Comparison of ENCODE assay signal across 20 mouse cellular contexts in the genomic region with DNA sequence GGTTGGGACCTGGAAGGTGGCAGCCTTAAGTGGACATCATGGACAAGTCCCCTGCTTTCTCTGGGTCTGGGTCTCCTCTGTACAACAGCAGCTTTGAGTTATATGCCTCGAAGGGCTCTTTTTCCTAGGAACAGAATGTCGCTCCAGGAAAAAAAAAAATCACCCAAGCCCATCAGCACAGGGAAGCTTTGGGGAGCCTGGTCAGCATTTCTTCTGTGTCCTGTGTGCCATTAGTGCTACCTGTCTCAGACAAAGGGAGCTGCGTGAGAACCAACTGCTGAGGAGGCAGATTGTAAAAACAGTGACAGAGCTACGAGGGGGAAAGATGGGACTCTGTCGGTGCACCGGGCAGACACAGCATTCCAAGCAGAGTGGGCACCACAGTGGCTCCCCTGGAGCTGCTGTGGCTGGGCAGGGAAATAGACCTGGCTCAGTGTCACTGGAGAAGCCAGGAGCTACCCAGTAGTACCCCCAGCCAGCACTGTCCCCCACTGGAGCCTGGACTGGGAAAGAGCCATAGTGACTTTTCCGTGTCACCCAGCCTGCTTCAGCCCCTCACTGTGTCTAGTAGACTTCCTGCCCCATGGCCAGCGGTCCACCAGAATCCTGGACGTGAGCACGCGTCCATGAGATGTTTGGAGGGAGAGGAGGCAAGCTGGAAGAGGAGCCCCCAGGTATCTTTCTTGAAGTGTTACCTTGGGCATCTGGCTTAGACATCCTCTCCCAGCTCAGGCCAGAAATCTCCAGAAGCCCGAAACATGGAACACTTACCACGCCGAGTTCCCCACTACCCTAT. TPM values are rescaled to one million over a fixed set of nuclear protein-coding genes. Genes with fewer than 3 reads are reported as not detected.
DNase-seq lines count a peak whose midpoint lies in the region; ATAC-seq and TF ChIP-seq lines count a peak whose summit lies in the region.
"Had no signal": no experiment of that assay in that cellular context is flagged by ENCODE, and none has a peak within 500 bp of the region (broad histone marks: within the 10 kb centered on the region; RNA-seq: fewer than 3 reads in every experiment).

No protein-coding gene starts in this region.

- no peak for DNase-seq in heart, postnatal 25 days (ENCODE audit: low spot score)
- no peak for DNase-seq in forebrain, postnatal 0 days
- no peak for DNase-seq in midbrain, embryonic 10.5 days (ENCODE audit: low spot score)
- DNase-seq in cerebellum, adult 9-10 months = no peak
- DNase-seq: cerebellum, adult 9-11 months; kidney, postnatal 10 days; layer of hippocampus, adult 9-11 months; liver, postnatal 0 days; thymus, postnatal 25 days had no signal

- H3K4me2 ChIP-seq in heart, embryonic 14.5 days (ENCODE audit: low read length) = peak overlapping the region; percentile 31; the same call in 1 of the 2 replicates
- H3K4me2 ChIP-seq in forebrain, postnatal 0 days (ENCODE audit: low read depth) = peak overlapping the region; percentile 75
- peak overlapping the region; percentile 73 for H3K4me2 ChIP-seq in neural tube, embryonic 15.5 days
- no peak overlapping the region for H3K4me2 ChIP-seq in kidney, embryonic 14.5 days (replicated peaks; ENCODE audit: low read depth, low read length)
- H3K4me2 ChIP-seq: intestine, embryonic 15.5 days; limb, embryonic 12.5 days; stomach, embryonic 15.5 days had no signal

- peaks cover 67% of the 10 kb centered on the region for H3K27me3 ChIP-seq in heart, embryonic 14.5 days (ENCODE audit: control insufficient read depth, insufficient read depth, low read length)
- no peaks in the 10 kb centered on the region for H3K27me3 ChIP-seq in forebrain, postnatal 0 days (ENCODE audit: insufficient read depth, low read length)
- peaks cover 84% of the 10 kb centered on the region for H3K27me3 ChIP-seq in midbrain, embryonic 10.5 days (ENCODE audit: low read depth, poor library complexity, severe bottlenecking)
- H3K27me3 ChIP-seq in neural tube, embryonic 15.5 days (replicated peaks) = peaks cover 11% of the 10 kb centered on the region
- peaks cover 70% of the 10 kb centered on the region for H3K27me3 ChIP-seq in kidney, embryonic 14.5 days (ENCODE audit: control insufficient read depth, insufficient read depth, low read length)

- H3K9ac ChIP-seq in heart, embryonic 14.5 days (ENCODE audit: low read length) = peak overlapping the region; percentile 44; the same call in 1 of the 2 replicates
- H3K9ac ChIP-seq in forebrain, postnatal 0 days = peak overlapping the region; percentile 87
- peak overlapping the region; percentile 0; the same call in 1 of the 2 replicates for H3K9ac ChIP-seq in neural tube, embryonic 15.5 days (replicated peaks)
- no peak overlapping the region for H3K9ac ChIP-seq in kidney, embryonic 14.5 days (ENCODE audit: low read depth, low read length)
- H3K9ac ChIP-seq: intestine, embryonic 15.5 days; limb, embryonic 12.5 days; liver, postnatal 0 days; stomach, embryonic 15.5 days had no signal

- WGBS in heart, embryonic 14.5 days = 30% methylated on average over 14 of the region's 14 CpGs
- WGBS in forebrain, postnatal 0 days = 19% methylated on average over 14 of the region's 14 CpGs
- WGBS in midbrain, embryonic 10.5 days = 30% methylated on average over 14 of the region's 14 CpGs
- WGBS in neural tube, embryonic 15.5 days = 28% methylated on average over 14 of the region's 14 CpGs
- 21% methylated on average over 14 of the region's 14 CpGs for WGBS in kidney, embryonic 14.5 days

- H3K36me3 ChIP-seq in heart, embryonic 14.5 days (ENCODE audit: control insufficient read depth, insufficient read depth, low read length) = no peaks in the 10 kb centered on the region
- no peaks in the 10 kb centered on the region; the same call in 1 of the 2 replicates for H3K36me3 ChIP-seq in forebrain, postnatal 0 days (ENCODE audit: insufficient read depth)
- H3K36me3 ChIP-seq in midbrain, embryonic 10.5 days = peaks cover 4% of the 10 kb centered on the region; the same call in 1 of the 2 replicates
- no peaks in the 10 kb centered on the region for H3K36me3 ChIP-seq in neural tube, embryonic 15.5 days
- no peaks in the 10 kb centered on the region for H3K36me3 ChIP-seq in kidney, embryonic 14.5 days (ENCODE audit: control insufficient read depth, insufficient read depth, low read length)
- H3K36me3 ChIP-seq: G1E; intestine, embryonic 15.5 days; limb, embryonic 12.5 days; stomach, embryonic 15.5 days had no signal

- peaks cover 30 to 37% of the 10 kb centered on the region in 2 experiments for H3K4me1 ChIP-seq in heart, embryonic 14.5 days (ENCODE audit: control insufficient read depth in 2 of 2, insufficient read depth in 2 of 2, low read length in 2 of 2)
- H3K4me1 ChIP-seq in forebrain, postnatal 0 days (ENCODE audit: insufficient read depth) = peaks cover 26% of the 10 kb centered on the region
- H3K4me1 ChIP-seq in midbrain, embryonic 10.5 days = peaks cover 77% of the 10 kb centered on the region
- H3K4me1 ChIP-seq in neural tube, embryonic 15.5 days = peaks cover 69% of the 10 kb centered on the region
- H3K4me1 ChIP-seq in kidney, embryonic 14.5 days (ENCODE audit: control insufficient read depth, insufficient read depth, low read length) = peaks cover 8% of the 10 kb centered on the region

- intact Hi-C loops in heart, postnatal 25 days (cut with DNase I) = no loop called here

- TF ChIP-seq CTCF in forebrain, postnatal 0 days (IDR thresholded peaks at IDR 0.05; ENCODE audit: low read depth) = no peak

- ATAC-seq in heart, embryonic 14.5 days (ENCODE audit: insufficient number of reproducible peaks, insufficient read depth, low FRiP score, low read depth) = no peak
- ATAC-seq in forebrain, postnatal 0 days = no peak
- no peak for ATAC-seq in neural tube, embryonic 15.5 days (ENCODE audit: low FRiP score)
- no peak for ATAC-seq in erythroblast, adult 5-6 weeks (replicated peaks; ENCODE audit: low FRiP score, poor library complexity, severe bottlenecking)
- no peak for ATAC-seq in kidney, embryonic 14.5 days (ENCODE audit: low FRiP score, low TSS enrichment)
- ATAC-seq: intestine, embryonic 15.5 days; liver, postnatal 0 days had no signal

- no peaks in the 10 kb centered on the region for H3K9me3 ChIP-seq in heart, embryonic 14.5 days (ENCODE audit: control insufficient read depth, low read length)
- H3K9me3 ChIP-seq in forebrain, postnatal 0 days (ENCODE audit: low read length) = no peaks in the 10 kb centered on the region
- H3K9me3 ChIP-seq in midbrain, embryonic 10.5 days (replicated peaks) = no peaks in the 10 kb centered on the region
- no peaks in the 10 kb centered on the region for H3K9me3 ChIP-seq in neural tube, embryonic 15.5 days (replicated peaks)
- H3K9me3 ChIP-seq in kidney, embryonic 14.5 days (ENCODE audit: control insufficient read depth, low read length) = no peaks in the 10 kb centered on the region
- H3K9me3 ChIP-seq: G1E; intestine, embryonic 15.5 days; limb, embryonic 12.5 days; stomach, embryonic 15.5 days had no signal

- H3K4me3 ChIP-seq in heart, embryonic 14.5 days (ENCODE audit: control insufficient read depth in 1 of 2, insufficient read depth in 1 of 2, low read depth in 1 of 2, low read length in 2 of 2) = no peak overlapping the region
- H3K4me3 ChIP-seq in forebrain, postnatal 0 days (ENCODE audit: low read depth, low read length) = peak overlapping the region; percentile 62
- H3K4me3 ChIP-seq in midbrain, embryonic 10.5 days = peak overlapping the region; percentile 62
- H3K4me3 ChIP-seq in neural tube, embryonic 15.5 days (replicated peaks) = peak overlapping the region; percentile 52
- H3K4me3 ChIP-seq in kidney, embryonic 14.5 days (ENCODE audit: low read length) = no peak overlapping the region
- H3K4me3 ChIP-seq: intestine, embryonic 15.5 days; limb, embryonic 12.5 days; stomach, embryonic 15.5 days had no signal

- 0 out of 4 replicates have a peak overlapping the region, but pooled peaks of 1 of the 2 experiments have one; percentile 1 for H3K27ac ChIP-seq in heart, embryonic 14.5 days (replicated peaks in 1 of 2; ENCODE audit: control insufficient read depth in 1 of 2, insufficient read depth in 1 of 2, low read depth in 2 of 2, low read length in 2 of 2)
- peak overlapping the region; percentile 90 for H3K27ac ChIP-seq in forebrain, postnatal 0 days (ENCODE audit: low read depth, low read length)
- H3K27ac ChIP-seq in midbrain, embryonic 10.5 days (replicated peaks) = peak overlapping the region; percentile 84
- H3K27ac ChIP-seq in neural tube, embryonic 15.5 days (replicated peaks) = peak overlapping the region; percentile 84
- no peak overlapping the region for H3K27ac ChIP-seq in kidney, embryonic 14.5 days (ENCODE audit: low read depth, low read length)
- H3K27ac ChIP-seq: intestine, embryonic 15.5 days; limb, embryonic 12.5 days; stomach, embryonic 15.5 days had no signal

RNA-seq across cellular contexts. Expression of a gene that starts 1.8 kb away (rescaled TPM):
- polyA plus RNA-seq in heart, embryonic 14.5 days (2014; fragmentation: Nextera tagmentation; extraction: Ambion mirVana) = 5.9 TPM in 2 replicates
- 1 to 10 TPM in 1 of 2 experiments, under 1 TPM in 1; 0.83 to 1.6 TPM for total RNA-seq in heart, postnatal 25 days (2021)
- total RNA-seq in forebrain, postnatal 0 days (2014; rRNA removed) = 102 and 123 TPM in 2 replicates
- 41.0 and 55.1 TPM in 2 replicates for polyA plus RNA-seq in forebrain, postnatal 0 days (2015; fragmentation: Nextera tagmentation; extraction: Ambion mirVana)
- 13.8 and 23.1 TPM in 2 replicates for polyA plus RNA-seq in midbrain, embryonic 10.5 days (2016; fragmentation: Nextera tagmentation; extraction: Ambion mirVana)
- polyA plus RNA-seq in neural tube, embryonic 15.5 days (2015; fragmentation: Nextera tagmentation; extraction: Ambion mirVana) = 14.2 and 24.7 TPM in 2 replicates
- not detected in 2 replicates for total RNA-seq in erythroblast, adult 5-6 weeks (2015; ENCODE audit: low replicate concordance)
- total RNA-seq in erythroblast, adult 5-6 weeks (2017; ENCODE audit: low replicate concordance) = not detected in 2 replicates
- polyA plus RNA-seq in kidney, embryonic 14.5 days (2014; fragmentation: Nextera tagmentation; extraction: Ambion mirVana) = 0.14 TPM in 2 replicates
- total RNA-seq: megakaryocyte progenitor cell, adult 5-6 weeks had no signal
- polyA plus RNA-seq: C2C12; G1E; liver, postnatal 0 days had no signal

RNA-seq across cellular contexts. Expression of a gene that starts 23.5 kb away (rescaled TPM):
- polyA plus RNA-seq in heart, embryonic 14.5 days (2014; fragmentation: Nextera tagmentation; extraction: Ambion mirVana) = 0.11 and 0.16 TPM in 2 replicates
- not detected for total RNA-seq in heart, postnatal 25 days (2021)
- total RNA-seq in forebrain, postnatal 0 days (2014; rRNA removed) = 0.29 and 0.46 TPM in 2 replicates
- polyA plus RNA-seq in forebrain, postnatal 0 days (2015; fragmentation: Nextera tagmentation; extraction: Ambion mirVana) = 0.38 and 0.47 TPM in 2 replicates
- 0.11 and 0.17 TPM in 2 replicates for polyA plus RNA-seq in midbrain, embryonic 10.5 days (2016; fragmentation: Nextera tagmentation; extraction: Ambion mirVana)
- 0.50 and 1.1 TPM in 2 replicates for polyA plus RNA-seq in neural tube, embryonic 15.5 days (2015; fragmentation: Nextera tagmentation; extraction: Ambion mirVana)
- total RNA-seq in erythroblast, adult 5-6 weeks (2015; ENCODE audit: low replicate concordance) = not detected in 2 replicates
- not detected in 2 replicates for total RNA-seq in erythroblast, adult 5-6 weeks (2017; ENCODE audit: low replicate concordance)
- 0.29 and 0.61 TPM in 2 replicates for polyA plus RNA-seq in kidney, embryonic 14.5 days (2014; fragmentation: Nextera tagmentation; extraction: Ambion mirVana)
- total RNA-seq: heart, adult 8-10 months; megakaryocyte progenitor cell, adult 5-6 weeks had no signal
- polyA plus RNA-seq: C2C12, G1E had no signal

RNA-seq across cellular contexts. Expression of a gene that starts 26.1 kb away (rescaled TPM):
- polyA plus RNA-seq in heart, embryonic 14.5 days (2014; fragmentation: Nextera tagmentation; extraction: Ambion mirVana) = 68.7 and 75.0 TPM in 2 replicates
- total RNA-seq in heart, postnatal 25 days (2021) = 10 to 100 TPM; 16.0 to 17.5 TPM
- 56.4 and 57.6 TPM in 2 replicates for total RNA-seq in forebrain, postnatal 0 days (2014; rRNA removed)
- polyA plus RNA-seq in forebrain, postnatal 0 days (2015; fragmentation: Nextera tagmentation; extraction: Ambion mirVana) = 37.1 and 39.2 TPM in 2 replicates
- polyA plus RNA-seq in midbrain, embryonic 10.5 days (2016; fragmentation: Nextera tagmentation; extraction: Ambion mirVana) = 4.6 and 5.1 TPM in 2 replicates
- polyA plus RNA-seq in neural tube, embryonic 15.5 days (2015; fragmentation: Nextera tagmentation; extraction: Ambion mirVana) = 18.7 and 36.7 TPM in 2 replicates
- total RNA-seq in erythroblast, adult 5-6 weeks (2015; ENCODE audit: low replicate concordance) = 1.3 TPM in 2 replicates
- 1.6 and 2.2 TPM in 2 replicates for total RNA-seq in erythroblast, adult 5-6 weeks (2017; ENCODE audit: low replicate concordance)
- polyA plus RNA-seq in kidney, embryonic 14.5 days (2014; fragmentation: Nextera tagmentation; extraction: Ambion mirVana) = 2.0 and 2.2 TPM in 2 replicates
- polyA plus RNA-seq: C2C12, G1E had no signal

Comparison
In these comparisons a context has a peak if more than half of its experiments do, and no peak if none do; other contexts are left out.
1. H3K4me3 ChIP-seq: peak in forebrain, postnatal 0 days (single experiment), midbrain, embryonic 10.5 days (single experiment) and neural tube, embryonic 15.5 days (single experiment); none in heart, embryonic 14.5 days (0 of 2) and kidney, embryonic 14.5 days (single experiment).